Mouse (Mus musculus): Measurements from ENCODE around the gene Fam172a.
"Not testable (repeated sequence)": the region's sequence is repeated elsewhere in the genome, so short reads cannot be mapped to it uniquely, and the experiment has no call there.

The Fam172a gene

DNA sequence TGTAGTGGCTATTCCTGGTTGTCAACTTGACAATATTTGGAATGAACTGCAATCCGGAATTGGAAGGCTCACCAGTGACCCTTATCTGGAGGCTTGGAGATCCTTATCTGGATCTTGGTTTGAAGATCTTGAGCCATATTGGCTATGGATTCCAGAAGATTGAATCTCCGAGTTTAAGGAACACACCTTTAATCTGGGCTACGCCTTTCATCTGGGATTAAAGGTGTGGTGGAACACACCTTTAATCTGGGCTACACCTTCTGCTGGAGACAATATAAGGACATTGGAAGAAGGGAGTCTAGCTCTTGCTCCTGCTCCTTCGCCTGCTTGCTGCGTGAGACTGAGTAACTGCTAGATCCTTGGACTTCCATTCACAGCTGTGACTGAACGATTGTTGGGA lies at the start of gene Fam172a:
Gene Fam172a (plus strand): TSS at position 301 of the 400 bp plus-strand sequence.
- CTCF ChIA-PET: not testable (repeated sequence)

DNA sequence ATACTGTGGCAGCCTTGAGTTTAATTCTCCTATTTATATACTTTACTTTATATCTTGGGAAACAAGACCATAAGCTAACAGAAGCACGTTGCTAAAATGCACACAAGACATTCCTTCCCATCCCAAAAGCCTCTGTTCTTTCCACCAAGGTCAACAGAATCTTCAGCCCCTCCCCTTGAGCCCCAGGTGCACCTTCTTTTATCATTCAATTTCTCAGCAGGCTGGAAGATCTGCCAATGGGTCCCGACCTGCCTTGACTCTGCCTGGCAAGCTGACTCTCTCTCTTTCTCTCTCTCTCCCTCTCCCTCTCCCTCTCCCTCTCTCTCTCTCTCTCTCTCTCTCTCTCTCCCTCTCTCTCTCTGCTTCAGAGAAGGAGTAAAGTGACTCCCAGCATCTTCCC lies 13.2 kb upstream of the Fam172a start:
- CTCF ChIA-PET: no interaction called here

DNA sequence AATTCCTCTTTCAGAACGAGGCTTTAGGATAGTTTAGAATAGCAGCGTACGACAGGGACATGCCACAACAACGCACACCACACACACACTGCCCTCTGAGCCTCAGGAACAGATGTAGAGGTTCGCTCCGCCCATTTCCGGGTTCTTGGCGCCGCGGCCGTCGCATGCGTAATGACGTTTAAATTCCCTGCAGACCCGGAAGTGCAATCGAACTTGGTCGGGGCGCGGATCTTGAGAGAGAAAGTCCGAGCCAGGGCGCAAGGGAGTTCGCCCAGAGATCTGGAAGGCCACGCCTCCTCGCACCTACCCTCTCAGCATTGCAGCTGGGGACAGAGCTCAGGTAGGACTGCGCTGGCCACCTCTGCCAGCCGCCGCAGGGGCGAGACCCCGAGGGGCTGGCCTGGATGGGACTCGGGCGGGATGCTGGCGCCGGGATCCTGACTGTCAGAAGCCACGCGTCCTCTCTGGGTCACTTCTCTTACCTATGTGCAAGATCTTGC lies 6.7 kb downstream of the Fam172a start:
- CTCF ChIA-PET: no interaction called here

DNA sequence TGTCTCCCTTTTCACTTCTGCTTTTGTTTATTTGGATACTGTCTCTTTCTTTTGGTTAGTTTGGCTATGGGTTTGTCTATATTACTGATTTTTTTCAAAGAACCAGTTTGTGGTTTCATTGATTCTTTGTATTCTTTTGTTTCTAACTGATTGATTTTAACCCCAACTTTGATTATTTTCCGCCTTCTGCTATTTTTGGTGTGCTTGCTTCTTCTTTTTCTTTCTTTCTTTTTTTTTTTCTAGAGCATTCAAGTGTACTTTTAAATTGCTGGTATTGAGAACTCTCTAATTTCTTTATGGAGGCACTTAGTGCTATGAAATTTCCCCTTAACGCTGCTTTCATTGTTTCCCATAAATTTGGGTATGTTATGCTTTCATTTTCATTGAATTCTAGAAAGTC lies 15.7 kb downstream of the Fam172a start:
- CTCF ChIA-PET: no interaction called here

DNA sequence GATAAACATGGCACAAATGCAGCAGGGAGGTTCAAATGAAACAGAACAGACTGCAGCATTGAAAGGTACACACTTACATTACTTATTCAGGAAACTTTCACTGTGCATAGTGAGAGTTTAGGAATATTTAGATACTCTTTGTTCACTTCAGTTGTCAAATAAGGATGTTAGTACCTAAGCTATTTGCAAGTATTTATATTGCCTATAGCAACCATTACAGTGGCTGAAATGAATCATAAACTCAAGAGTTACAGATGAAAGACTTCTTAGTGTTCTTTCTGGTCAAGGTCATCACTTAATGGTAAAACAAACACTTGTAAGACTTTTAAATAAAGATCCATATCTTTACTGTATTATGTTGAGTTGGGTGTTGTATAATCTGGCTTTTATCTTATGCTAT lies 41.0 kb downstream of the Fam172a start:
- CTCF ChIA-PET: no interaction called here

DNA sequence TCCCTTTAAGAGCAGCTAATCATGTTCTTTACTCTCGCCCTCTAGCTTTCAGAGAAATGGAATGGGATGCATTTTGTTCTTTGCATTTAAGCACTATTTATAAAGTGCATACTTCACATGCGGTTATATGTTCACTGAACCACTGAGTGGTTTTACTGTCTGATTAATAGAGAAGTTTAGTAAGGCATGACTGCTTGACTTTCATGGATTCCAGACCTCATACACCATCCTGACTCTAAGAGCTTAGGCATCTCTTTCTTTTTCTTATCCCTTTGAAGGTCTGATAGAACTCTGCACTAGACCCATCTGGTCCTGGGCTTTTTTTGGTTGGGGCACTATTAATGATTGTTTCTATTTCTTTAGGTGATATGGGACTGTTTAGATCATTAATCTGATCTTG lies 75.8 kb downstream of the Fam172a start:
- CTCF ChIA-PET: no interaction called here

DNA sequence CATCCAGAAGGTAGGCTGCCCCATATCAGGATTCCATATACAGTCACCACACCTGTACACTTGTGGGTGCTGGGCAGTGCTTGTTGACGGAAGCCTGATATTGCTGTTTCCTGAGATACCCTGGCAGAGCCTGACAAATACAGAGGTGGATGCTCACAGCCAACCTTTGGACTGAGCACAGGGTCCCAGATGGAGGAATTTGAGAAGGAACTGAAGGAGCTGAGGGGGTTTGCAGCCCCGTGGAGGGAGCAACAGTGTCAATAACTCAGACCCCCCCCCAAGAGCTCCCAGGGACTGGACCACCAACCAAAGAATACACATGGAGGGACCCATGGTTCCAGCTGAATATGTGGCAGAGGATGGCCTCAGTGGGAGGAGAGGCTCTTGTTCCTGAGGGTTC lies 105.5 kb downstream of the Fam172a start:
- CTCF ChIA-PET: interaction anchor here (0.6 kb wide), 1 partner anchor 77 kb away, joined by 4 read pairs; no protein-coding TSS in a partner anchor

DNA sequence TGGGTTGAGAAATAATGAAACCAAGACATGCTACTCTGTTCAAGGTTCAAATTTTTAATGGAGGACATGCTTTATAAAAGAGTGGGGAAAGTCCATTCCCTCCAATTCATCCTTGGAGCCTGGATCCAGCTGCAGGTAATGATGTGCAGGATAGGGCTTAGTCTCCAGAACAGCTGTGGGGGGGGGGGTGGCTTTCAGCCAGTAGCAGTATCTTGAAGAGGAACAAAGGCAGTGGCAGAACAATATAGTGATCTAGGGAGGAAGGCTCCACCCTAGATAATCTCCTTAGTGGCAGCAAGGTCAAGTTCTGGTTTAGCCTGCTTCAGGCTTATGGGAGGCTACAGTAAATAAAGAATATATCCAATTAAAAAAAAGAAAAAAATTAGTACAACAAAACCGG lies 108.6 kb downstream of the Fam172a start:
- CTCF ChIA-PET: no interaction called here

DNA sequence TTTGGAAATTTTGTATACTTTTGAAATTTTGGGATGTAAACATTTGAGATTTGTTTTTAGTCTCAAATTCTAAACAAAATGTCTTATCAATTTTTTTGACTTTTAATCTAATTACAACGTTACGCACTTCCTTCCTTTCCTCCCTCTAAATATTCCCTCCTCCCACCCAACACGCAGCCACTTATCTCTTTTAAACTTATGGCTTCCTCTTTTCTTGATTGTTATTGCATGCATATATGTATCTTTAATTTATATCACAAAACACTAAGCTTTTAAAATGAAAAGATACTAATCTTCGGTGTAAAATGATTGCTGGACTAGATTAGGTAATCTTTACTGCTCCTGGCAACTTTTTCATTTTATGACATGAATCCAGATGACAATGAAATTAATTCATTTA lies 124.3 kb downstream of the Fam172a start:
- CTCF ChIA-PET: no interaction called here

DNA sequence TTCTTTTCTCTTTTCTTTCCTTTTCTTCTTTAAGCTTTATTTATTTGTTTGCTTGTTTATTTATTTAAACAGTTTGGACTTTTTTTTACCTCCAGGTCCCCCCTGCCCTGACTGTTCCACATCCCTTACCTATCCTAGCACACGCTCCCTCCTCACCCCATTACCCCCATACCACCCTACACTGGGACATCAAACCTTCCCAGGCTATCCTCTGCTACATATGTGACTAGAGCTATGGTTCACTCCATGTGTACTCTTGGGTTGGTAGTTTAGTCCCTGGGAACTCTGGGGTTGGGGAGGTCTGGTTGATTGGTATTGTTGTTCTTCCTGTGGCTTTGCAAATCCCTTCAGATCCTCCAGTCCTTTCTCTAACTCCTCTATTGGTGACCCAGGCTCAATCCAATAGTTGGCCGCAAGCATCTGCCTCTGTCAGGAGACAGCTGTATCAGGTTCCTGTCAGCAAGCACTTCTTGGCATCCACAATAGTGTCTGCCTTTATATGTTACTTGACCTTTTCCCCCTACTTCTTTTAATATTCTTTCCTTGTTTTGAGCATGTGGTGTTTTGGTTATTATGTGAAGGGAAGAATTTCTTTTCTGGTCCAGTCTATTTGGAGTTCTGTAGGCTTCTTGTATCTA lies 141.3 kb downstream of the Fam172a start:
- CTCF ChIA-PET: no interaction called here

DNA sequence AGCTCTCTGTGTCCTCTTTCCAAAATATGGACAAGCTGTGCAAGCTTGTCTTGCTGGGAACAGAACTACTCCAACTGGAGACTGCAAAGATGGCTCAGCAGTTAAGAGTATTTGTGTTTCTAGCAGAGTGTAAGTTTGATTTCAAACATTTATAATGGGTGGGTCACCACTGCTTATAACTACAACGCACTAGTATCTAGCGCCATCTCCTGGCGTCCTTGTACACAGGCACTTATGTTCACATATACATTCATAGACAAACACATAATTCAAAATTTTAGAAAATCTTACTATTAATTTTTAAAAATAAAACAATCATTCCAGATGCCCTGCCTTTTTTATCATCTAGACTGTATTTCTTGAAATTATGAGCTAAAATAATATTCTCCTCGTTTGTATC lies 147.0 kb downstream of the Fam172a start:
- CTCF ChIA-PET: no interaction called here

DNA sequence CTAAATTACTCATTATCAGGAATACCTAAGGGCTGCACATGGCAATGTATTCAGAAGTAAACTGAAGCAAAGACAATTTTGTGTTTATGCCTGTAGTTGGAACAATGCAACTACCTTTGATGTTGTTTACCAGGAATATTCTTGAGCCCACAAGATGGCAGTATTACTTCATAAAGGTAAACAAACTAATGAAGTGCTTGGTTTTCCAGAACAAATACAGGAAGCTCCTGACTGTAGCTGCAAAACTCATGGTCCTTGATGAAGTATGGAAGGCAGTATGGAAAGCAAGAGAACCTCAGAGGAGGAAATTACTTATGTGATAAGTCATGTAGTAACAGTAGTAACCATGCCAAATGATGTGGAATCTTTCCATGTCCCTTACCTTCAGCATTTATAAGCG lies 163.0 kb downstream of the Fam172a start:
- CTCF ChIA-PET: interaction anchor here (0.6 kb wide), 1 partner anchor 11 kb away, joined by 3 read pairs; no protein-coding TSS in a partner anchor

DNA sequence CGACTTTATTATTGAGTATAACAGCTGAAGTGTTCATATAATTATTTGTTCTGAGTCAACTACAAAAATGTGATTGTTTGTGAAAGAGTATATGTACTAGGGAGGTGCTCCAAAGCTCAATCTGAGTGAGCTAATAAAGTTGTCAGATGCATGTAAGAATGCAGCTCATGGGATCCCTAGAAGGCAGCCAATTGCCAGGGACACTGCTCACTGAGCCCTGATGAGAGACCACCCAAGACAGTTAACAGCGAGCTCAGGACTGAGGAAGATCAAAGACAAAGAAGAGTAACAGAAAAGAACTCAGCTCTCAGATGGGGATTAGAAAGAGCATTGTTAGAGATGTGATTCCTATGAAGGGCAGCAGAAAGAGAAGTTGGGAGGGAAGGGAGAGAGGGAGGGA lies 166.5 kb downstream of the Fam172a start:
- CTCF ChIA-PET: no interaction called here

DNA sequence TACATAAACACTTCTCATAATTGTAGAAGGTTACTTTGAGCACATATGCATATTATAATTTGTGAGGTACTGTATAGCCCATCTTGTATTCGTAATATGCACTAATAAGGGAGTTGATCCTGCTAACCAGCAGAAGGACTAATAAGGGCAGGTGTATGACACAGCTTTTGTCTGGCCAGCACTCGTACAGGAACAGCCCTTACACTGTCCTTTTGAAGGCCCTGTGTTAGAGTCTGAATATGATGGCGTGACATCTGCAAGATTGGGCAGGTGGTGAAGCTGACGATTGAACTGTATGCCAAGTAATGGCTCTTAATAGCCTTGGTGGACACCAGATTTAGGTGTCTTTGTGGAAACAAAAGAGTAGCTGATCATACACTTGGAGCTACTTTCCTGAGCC lies 176.3 kb downstream of the Fam172a start:
- CTCF ChIA-PET: no interaction called here

DNA sequence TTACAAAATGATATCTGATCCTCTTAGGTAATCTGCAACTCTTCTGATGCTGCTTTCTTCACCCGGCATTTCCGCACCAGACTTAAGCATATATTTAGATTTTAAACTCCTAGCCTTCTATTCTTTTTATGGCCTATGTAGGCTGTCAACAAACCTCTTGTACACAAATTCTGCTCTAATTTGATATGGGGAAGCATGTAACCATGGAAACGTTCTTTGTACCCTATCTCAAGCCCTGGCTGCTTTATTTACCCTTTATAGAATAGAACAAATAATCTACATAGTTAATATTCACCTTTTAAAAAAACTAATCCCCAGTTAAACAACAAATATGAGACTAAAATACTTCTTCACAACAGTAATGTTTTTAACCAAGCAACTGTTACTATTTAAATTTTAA lies 176.7 kb downstream of the Fam172a start:
- CTCF ChIA-PET: no interaction called here

DNA sequence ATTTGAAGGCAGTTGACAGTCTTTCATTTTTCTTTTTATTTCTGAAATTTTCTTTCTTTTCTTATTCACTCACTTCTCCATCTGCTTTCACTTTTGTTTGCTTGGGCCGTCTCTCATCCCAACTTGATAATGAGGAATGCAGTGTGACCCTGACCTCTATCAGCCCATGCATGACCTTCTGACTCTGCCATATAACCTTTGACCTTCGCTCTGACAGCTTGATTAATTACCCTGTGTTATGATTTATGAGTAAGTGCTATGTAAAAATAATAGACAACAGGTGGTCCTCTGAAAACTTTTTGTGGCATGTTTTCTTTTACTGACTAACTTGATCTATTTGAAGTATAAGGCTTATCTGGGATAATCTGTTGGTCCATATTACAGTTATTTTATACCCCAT lies 195.8 kb downstream of the Fam172a start:
- CTCF ChIA-PET: interaction anchor here (0.6 kb wide), 1 partner anchor 111 kb away, joined by 3 read pairs; no protein-coding TSS in a partner anchor

DNA sequence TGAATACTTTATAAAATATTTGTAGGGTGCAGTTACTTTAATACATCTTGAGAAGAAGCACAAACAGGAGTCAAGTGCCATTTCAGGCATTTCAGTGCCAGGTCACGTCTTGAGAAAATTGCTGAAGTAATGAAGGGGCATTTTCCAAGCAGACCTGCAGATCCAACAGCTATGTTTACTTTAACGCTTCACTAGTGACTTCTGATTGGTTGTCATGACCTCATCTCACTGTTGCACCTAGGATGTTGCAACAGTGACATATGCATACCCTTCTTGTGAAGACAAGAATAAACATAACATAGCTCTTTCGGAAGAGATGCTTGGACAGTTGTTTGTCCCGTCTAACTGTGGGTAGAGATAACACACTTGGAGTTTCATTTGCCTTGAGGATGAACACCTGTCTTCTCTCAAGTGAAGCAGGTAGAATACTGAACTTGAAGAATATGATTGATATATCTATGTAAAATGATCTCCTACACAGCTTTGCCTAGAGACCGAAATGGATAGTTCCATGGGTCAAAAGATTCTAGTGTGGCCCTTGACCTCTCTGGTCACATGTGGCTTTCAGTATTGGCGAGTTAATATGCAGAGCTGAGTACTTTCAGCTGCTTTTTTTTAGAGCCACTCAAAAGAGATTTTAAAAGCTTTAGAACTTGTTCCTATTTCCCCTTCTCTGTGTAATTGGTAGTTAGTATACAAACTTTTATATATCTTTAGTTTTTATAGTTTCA lies 196.4 kb downstream of the Fam172a start:
- CTCF ChIA-PET: interaction anchor here (0.6 kb wide), 1 partner anchor 111 kb away, joined by 3 read pairs; no protein-coding TSS in a partner anchor

DNA sequence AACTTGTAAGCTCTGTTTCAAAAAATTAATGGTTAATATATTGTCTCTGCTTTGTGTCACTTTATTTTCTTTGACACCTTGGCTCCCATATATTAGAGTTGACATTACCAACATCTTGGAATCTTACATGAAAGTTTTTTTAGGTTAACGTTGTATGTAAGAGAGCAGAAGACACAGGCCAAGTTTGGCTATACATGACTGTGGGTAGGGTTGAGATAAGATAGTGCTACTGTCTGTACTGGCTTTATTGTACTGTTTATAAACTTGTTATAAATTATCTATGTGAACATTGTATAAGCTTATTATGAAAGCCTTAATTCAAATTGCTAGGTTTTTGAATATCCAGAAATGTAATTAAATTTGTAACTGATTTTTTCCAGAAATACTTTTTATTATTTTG lies 197.9 kb downstream of the Fam172a start:
- CTCF ChIA-PET: no interaction called here

DNA sequence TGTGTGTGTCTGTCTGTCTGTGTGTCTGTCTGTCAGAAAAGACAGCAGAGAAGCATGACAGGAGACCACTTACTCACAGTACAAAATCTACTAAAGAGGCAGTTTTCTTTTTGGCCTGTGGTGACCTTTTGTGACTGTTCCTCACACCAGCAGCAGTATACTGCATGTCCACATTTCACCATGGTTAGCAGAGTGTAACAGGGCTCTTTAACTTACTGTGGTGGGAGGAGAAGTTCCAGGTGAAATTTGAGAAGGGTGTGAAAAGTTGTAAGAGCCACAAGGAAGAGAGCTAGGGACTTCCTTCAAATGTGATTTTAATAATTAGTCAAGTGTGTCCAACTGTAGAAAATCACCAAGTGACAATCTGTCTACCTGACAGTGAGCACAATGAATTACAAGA lies 199.0 kb downstream of the Fam172a start:
- CTCF ChIA-PET: no interaction called here

DNA sequence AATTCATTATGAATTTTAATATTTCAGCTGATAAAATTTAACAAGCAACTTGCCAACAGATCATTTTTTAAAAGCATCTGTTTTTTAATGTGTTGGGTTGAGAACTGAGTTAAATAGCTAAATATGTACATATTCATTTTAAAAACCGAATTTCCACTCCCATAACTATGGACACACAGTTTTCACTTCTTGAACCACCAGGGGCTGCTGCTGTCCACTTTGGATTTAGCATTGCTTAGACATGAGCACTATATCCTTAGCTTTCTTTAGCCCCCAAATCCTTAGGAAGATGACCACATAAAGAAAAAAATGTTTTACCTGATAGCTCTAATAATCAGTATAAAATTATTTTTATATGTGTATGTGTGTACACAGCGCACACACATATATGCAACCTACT lies 207.4 kb downstream of the Fam172a start:
- CTCF ChIA-PET: interaction anchor here (0.8 kb wide), 1 partner anchor 14 kb away, joined by 3 read pairs; no protein-coding TSS in a partner anchor

DNA sequence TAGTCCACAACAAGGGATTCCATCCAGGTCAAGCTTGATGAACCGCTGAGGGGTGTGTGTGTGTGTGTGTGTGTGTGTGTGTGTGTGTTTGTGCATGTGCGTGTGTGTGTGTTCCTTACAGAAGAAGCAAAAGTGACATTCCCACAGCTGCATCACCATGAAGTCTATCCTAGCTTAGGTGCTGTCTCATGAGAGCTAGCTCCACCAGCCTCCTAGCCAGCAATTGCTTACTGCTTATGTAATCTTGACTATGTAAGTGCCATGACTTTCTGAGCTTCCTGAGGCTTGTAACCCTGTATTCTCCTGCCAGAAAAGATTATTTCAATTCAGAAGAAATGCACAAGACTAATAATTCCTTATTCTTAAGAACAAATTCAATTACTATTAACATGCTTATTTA lies 221.0 kb downstream of the Fam172a start:
- CTCF ChIA-PET: no interaction called here

DNA sequence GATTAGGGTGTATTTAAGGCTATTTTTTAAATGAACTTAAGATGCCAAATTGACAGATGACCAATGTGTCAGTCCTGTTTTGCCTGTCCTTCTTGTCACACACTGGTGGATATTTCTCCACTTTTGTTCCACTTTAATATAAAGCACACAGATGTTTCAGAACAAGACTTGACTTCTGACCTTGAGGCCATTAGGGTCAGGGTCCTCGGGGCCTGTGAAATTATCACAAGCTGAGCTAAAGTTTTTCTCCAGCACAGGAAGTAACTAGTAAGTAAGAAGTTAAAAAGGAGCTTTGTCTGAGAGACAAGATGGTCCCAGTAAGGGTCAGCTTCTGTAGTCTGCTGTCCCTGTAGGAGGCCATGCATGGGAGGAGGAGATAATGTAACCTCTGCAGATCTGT lies 255.8 kb downstream of the Fam172a start:
- CTCF ChIA-PET: no interaction called here

DNA sequence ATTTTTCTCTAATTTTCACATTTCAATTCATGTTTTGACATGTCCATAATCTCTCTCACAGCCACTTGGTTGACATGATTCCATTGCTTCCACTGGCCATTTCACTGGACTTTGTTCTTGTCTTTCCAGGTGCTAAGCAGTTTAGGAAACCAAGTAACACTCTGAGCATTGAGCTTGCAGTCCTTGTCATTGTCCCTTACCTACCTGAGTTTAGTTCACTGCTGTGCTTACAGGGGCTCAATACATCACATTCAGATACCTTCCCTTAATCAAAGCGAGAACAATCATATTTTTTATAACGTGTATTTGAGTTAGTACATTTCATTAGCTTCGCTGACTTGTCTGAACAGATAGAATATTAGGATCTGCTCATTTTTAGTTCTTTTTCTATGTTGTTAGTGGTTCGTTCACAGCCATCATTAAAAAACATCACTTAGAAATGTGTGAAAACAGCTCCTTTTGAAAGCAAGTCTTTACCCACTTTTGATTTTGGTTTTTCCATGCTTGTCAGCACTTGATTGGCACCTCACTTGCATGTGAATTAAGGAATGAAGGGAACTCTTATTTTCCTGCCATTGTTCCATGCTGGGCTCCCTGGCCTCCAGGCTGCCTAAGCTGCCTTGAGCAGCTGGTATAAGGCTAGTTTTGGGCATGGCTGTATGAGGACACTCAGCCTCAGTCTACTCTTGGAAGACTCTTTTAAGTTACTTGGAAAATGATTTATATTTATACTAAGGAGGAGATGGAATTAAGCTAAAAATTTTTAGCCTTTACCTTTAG lies 257.9 kb downstream of the Fam172a start:
- CTCF ChIA-PET: no interaction called here

Measured in spleen, embryonic (tissue).